Mouse (Mus musculus) c-Kit-positive CD71-negative TER-119-negative erythroid progenitor cells, embryonic 14.5 days (primary cell): ENCODE data around the gene Vmn1r225.
"Not testable (repeated sequence)": the region's sequence is repeated elsewhere in the genome, so short reads cannot be mapped to it uniquely, and the experiment has no call there.

Experiments
- DNase-seq: peaks from one replicate; pipeline ENCODE4 v3.0.0-alpha.2; 2013; ENCODE audit warnings: low read depth

The Vmn1r225 gene

GRCm38 (mm10) chr17:20497858-20498257 is at the start of gene Vmn1r225:
Gene Vmn1r225, plus strand, starts transcription at chr17:20498158.
- no peak for DNase-seq

GRCm38 (mm10) chr17:20473311-20473710 is 24.6 kb upstream of the Vmn1r225 start:
- DNase-seq: no peak

GRCm38 (mm10) chr17:20481231-20481630 is 16.7 kb upstream of the Vmn1r225 start, which contains the start of gene Vmn2r108:
Gene Vmn2r108, minus strand, starts transcription at chr17:20481331.
- no peak for DNase-seq

DNA sequence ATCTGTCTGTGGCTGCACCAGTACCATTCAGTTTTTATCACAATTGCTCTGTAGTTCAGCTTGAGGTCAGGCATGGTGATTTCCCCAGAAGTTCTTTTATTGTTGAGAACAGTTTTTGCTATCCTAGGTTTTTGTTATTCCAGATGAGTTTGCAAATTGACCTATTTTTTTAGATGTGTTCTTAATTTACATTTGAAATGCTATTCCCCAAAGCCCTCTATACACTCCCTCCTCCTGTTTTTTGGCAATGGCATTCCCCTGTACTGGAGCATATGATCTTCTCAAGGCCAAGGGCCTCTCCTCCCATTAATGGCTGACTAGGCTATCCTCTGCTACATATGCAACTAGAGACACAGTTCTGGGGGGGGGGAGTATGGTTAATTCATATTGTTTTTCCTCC is 10.3 kb downstream of the Vmn1r225 start:
- not testable (repeated sequence) for DNase-seq
